Mouse (Mus musculus) heart, embryonic 13.5 days (tissue): ENCODE results near the gene C1qtnf4. TPM values are rescaled to one million over a fixed set of nuclear protein-coding genes. Genes with fewer than 3 reads are reported as not detected.
A peak's percentile ranks its signal among the peaks of the same experiment; 100 is the strongest.

ENCODE experiments used
- ATAC-seq: fragments of 200-750 bp; cut with Nextera tagmentation; 2 replicates; pipeline ENCODE4 v1.8.0; 2017; ENCODE audit warnings: moderate TSS enrichment; ENCODE audit not compliant: insufficient number of reproducible peaks, low FRiP score, low TSS enrichment; ENCODE audit errors: extremely low read depth
- H3K27ac ChIP-seq: fragments of 300-500 bp; sonication (generic); replicated peaks from 2 replicates; pipeline ENCODE4 v1.5.1; 2015; ENCODE audit warnings: moderate library complexity, mild to moderate bottlenecking, inconsistent platforms
- H3K27me3 ChIP-seq: fragments of 300-500 bp; sonication (generic); replicated peaks from 2 replicates; pipeline ENCODE4 v1.6.1; 2015; ENCODE audit warnings: mild to moderate bottlenecking, inconsistent platforms
- H3K36me3 ChIP-seq: fragments of 300-500 bp; sonication (generic); 2 replicates; pipeline ENCODE4 v1.6.1; 2015; ENCODE audit warnings: mild to moderate bottlenecking, inconsistent platforms
- H3K4me1 ChIP-seq: fragments of 300-500 bp; sonication (generic); 2 replicates; pipeline ENCODE4 v1.6.1; 2015; ENCODE audit warnings: inconsistent platforms
- H3K4me2 ChIP-seq: fragments of 300-500 bp; sonication (generic); 2 replicates; pipeline ENCODE4 v1.6.1; 2015; ENCODE audit warnings: inconsistent platforms, mild to moderate bottlenecking, moderate library complexity
- H3K4me3 ChIP-seq: fragments of 300-500 bp; sonication (generic); 2 replicates; pipeline ENCODE4 v1.5.1; 2015; ENCODE audit warnings: moderate library complexity, mild to moderate bottlenecking, inconsistent platforms
- H3K9ac ChIP-seq: fragments of 300-500 bp; sonication (generic); 2 replicates; pipeline ENCODE4 v1.6.1; 2015; ENCODE audit warnings: inconsistent platforms, mild to moderate bottlenecking, moderate library complexity
- H3K9me3 ChIP-seq: fragments of 300-500 bp; sonication (generic); 2 replicates; pipeline ENCODE4 v1.6.1; 2016; ENCODE audit warnings: inconsistent platforms
- WGBS: fragments of 180-500 bp; shearing (Covaris S2); methylation state at CpG from one replicate; pipeline ENCODE4 v1.1.7; 2015; ENCODE audit warnings: mixed read lengths; 5-methylcytosine and 5-hydroxymethylcytosine counted together
- polyA plus RNA-seq: library from polyadenylated mRNA; unstranded; fragments of >200 nt; fragmentation: Nextera tagmentation; extraction: Ambion mirVana; gene quantifications from 2 replicates; pipeline ENCODE4 v1.2.1, GENCODE M21; 2015

C1qtnf4 gene
- polyA plus RNA-seq, 1 experiment from 2014 or later = 9.8 TPM

GRCm38 (mm10) chr2:90861486-90861885 is 24.2 kb upstream of the C1qtnf4 start:
- Histone ChIP-seq H3K4me1 (no peaks in the 10 kb centered on the region), H3K36me3 (peaks cover 97% of the 10 kb centered on the region), H3K4me3 (no peak overlapping the region), H3K4me2 (no peak overlapping the region), H3K9me3 (no peaks in the 10 kb centered on the region), H3K27me3 (no peaks in the 10 kb centered on the region), H3K9ac (no peak overlapping the region), H3K27ac (no peak overlapping the region)
- ATAC-seq = no peak
- WGBS = 93% methylated on average over 2 of the region's 2 CpGs

DNA sequence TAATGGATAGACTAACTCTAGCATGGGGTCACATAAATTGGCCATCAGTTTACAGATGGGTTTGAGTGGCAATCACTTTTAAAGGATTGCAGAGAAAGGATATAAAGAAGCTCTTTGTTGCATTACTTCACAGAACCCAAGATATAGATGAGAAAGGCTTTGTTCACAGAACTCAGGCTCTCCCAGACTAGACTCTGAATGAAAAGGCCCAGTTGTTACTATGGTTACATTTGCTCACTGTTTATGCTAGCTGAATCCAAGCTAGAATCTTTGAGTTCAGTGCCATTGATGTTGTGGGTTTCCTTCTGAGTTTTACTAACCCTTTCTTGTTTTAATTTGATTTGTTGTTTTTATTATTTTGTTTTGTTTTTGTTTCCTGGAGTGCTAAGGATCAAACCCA is 21.5 kb upstream of the C1qtnf4 start:
- Histone ChIP-seq H3K4me3 (no peak overlapping the region), H3K4me1 (peaks cover 10% of the 10 kb centered on the region), H3K9me3 (no peaks in the 10 kb centered on the region), H3K9ac (no peak overlapping the region), H3K27me3 (no peaks in the 10 kb centered on the region), H3K36me3 (peaks cover 91% of the 10 kb centered on the region), H3K27ac (no peak overlapping the region), H3K4me2 (no peak overlapping the region)
- no peak for ATAC-seq

GRCm38 (mm10) chr2:90866524-90866923 is 19.1 kb upstream of the C1qtnf4 start:
- no peak overlapping the region for H3K4me3 ChIP-seq
- WGBS = 25% methylated on average over 3 of the region's 3 CpGs
- peaks cover 34% of the 10 kb centered on the region for H3K4me1 ChIP-seq
- H3K9ac ChIP-seq = no peak overlapping the region
- ATAC-seq = no peak
- no peaks in the 10 kb centered on the region for H3K9me3 ChIP-seq
- no peak overlapping the region for H3K4me2 ChIP-seq
- peaks cover 68% of the 10 kb centered on the region for H3K36me3 ChIP-seq
- H3K27me3 ChIP-seq = no peaks in the 10 kb centered on the region
- H3K27ac ChIP-seq = no peak overlapping the region

DNA sequence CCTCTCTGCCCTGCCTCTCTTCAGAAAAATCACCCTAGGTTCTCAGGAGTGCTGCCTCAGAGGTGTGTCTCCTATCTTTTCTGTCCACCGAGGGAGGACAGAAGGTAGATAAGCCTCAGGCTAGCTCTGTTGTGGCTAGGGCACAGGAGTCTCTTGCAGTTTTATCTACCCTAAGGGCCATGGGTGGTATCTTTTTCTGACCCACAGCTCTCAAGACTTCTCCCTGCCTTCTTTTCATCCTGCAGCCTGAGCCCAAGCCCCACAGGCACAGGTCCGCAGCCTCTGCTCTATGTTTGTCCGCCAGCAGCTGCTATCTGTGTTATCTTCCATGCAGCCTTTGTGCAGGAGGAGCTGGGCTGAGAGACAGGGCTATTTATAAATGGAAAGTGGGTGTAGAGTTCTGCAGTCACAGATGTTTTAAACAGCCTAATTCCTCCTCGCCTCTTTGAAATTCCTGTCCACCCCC is 15.5 kb upstream of the C1qtnf4 start:
- Histone ChIP-seq H3K4me2 (peak overlapping the region; percentile 66), H3K4me3 (peak overlapping the region; percentile 25; the same call in 1 of the 2 replicates), H3K9ac (peak overlapping the region; percentile 75), H3K4me1 (peaks cover 43% of the 10 kb centered on the region), H3K9me3 (no peaks in the 10 kb centered on the region; the same call in 1 of the 2 replicates), H3K27ac (peak overlapping the region; percentile 97), H3K36me3 (peaks cover 31% of the 10 kb centered on the region), H3K27me3 (no peaks in the 10 kb centered on the region)
- peak; percentile 69; the same call in 1 of the 2 replicates for ATAC-seq
- WGBS = under 1% methylated on average over 4 of the region's 4 CpGs

DNA sequence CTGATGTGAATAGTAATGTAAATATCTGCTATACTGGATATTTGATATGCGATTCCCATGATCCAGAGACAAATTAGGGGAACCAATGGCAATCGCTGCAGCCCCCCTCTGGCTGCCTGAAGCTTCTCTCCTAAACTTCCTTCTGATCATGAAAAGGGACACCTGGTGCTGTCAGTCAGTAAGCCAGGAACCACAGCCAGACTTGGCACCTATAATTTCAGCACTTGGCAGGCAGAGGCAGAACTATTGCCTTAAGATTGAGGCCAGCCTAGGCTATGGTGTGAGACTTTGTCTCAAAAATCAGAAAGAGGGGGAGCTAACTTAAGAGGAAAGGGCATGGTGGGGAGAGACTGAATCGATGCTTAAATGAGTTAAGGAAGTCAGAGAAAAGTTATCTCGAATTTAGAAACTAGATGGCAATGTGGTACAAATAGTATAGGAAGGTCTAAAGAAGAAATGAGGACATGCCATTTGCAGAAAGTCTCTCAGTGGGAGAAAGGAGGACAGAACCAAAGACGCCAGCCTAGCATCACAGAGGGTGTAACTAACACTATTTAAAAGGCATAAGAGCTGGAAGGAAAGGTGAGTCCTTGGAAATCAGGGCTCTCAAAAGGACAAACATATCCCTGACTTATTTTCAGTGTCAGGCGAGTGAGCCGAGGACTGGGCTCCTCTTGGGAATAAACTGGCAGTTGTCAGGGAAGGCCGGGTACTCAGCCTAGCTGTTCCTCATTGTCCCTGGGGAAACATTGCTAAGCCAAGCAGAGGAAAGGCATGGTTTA is 14.3 kb upstream of the C1qtnf4 start:
- Histone ChIP-seq H3K9ac (no peak overlapping the region), H3K9me3 (no peaks in the 10 kb centered on the region; the same call in 1 of the 2 replicates), H3K27ac (peak overlapping the region; percentile 97), H3K4me3 (no peak overlapping the region), H3K4me1 (peaks cover 43% of the 10 kb centered on the region), H3K36me3 (peaks cover 20% of the 10 kb centered on the region), H3K4me2 (peak overlapping the region; percentile 66; the same call in 1 of the 2 replicates), H3K27me3 (no peaks in the 10 kb centered on the region)
- ATAC-seq = no peak
- WGBS = 51% methylated on average over 8 of the region's 8 CpGs

GRCm38 (mm10) chr2:90874025-90874424 is 11.6 kb upstream of the C1qtnf4 start:
- H3K4me2 ChIP-seq = no peak overlapping the region
- no peak overlapping the region for H3K27ac ChIP-seq
- ATAC-seq = no peak
- no peak overlapping the region for H3K4me3 ChIP-seq
- peaks cover 43% of the 10 kb centered on the region for H3K4me1 ChIP-seq
- 83% methylated on average over 1 of the region's 1 CpGs for WGBS
- no peaks in the 10 kb centered on the region for H3K36me3 ChIP-seq
- H3K9me3 ChIP-seq = no peaks in the 10 kb centered on the region; the same call in 1 of the 2 replicates
- no peak overlapping the region for H3K9ac ChIP-seq
- H3K27me3 ChIP-seq = no peaks in the 10 kb centered on the region

- Histone ChIP-seq H3K9me3 (no peaks in the 10 kb centered on the region; the same call in 1 of the 2 replicates), H3K9ac (no peak overlapping the region; the same call in 1 of the 2 replicates), H3K27me3 (no peaks in the 10 kb centered on the region), H3K36me3 (no peaks in the 10 kb centered on the region), H3K4me1 (peaks cover 43% of the 10 kb centered on the region), H3K4me3 (no peak overlapping the region), H3K27ac (no peak overlapping the region), H3K4me2 (no peak overlapping the region)
- no peak for ATAC-seq
- 53% methylated on average over 2 of the region's 2 CpGs for WGBS
Observed at GRCm38 (mm10) chr2:90875239-90875638, 10.4 kb upstream of the C1qtnf4 start.

GRCm38 (mm10) chr2:90877584-90878259 is 7.9 kb upstream of the C1qtnf4 start:
- H3K4me1 ChIP-seq = peaks cover 22% of the 10 kb centered on the region
- H3K4me3 ChIP-seq = no peak overlapping the region
- H3K4me2 ChIP-seq = no peak overlapping the region
- no peaks in the 10 kb centered on the region for H3K36me3 ChIP-seq
- no peak for ATAC-seq
- WGBS = 38% methylated on average over 5 of the region's 5 CpGs
- peaks cover 6% of the 10 kb centered on the region; the same call in 1 of the 2 replicates for H3K27me3 ChIP-seq
- H3K9ac ChIP-seq = no peak overlapping the region
- H3K9me3 ChIP-seq = no peaks in the 10 kb centered on the region; the same call in 1 of the 2 replicates
- no peak overlapping the region for H3K27ac ChIP-seq

GRCm38 (mm10) chr2:90879419-90879818 is 6.2 kb upstream of the C1qtnf4 start:
- ATAC-seq = no peak

DNA sequence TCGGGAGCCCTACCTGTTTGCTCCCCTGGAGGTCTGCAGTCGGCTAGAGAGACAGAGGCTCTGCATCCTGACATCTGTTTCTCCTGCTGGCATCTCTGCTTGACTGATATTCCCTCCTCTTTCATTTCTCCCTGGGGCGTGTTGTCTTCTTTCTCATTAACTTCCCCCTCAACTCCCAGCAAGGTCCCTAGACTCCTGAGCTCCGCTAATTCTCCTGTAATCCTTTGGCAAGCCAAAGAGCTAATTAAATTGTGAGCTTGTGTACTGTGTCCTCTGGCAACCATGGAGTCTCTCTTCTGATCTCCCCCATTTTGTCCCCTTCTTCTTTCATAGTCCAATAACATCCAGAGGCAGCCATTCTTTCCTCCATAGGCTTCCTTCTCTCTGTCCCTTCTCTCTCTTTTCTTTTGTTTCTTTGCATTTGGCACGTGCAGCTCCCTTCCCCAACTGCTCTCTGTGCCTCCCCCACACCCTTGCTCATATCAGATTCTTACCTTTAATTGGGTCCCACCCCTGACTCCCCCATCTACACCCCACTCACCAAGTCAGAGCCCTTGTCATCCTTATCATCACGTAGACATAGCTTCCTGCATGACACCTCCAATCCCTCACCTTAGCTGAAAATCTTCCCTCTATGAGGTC is 5.4 kb upstream of the C1qtnf4 start:
- Histone ChIP-seq H3K9ac (no peak overlapping the region), H3K27ac (no peak overlapping the region), H3K4me3 (no peak overlapping the region), H3K4me2 (no peak overlapping the region), H3K36me3 (no peaks in the 10 kb centered on the region), H3K4me1 (peaks cover 29% of the 10 kb centered on the region), H3K9me3 (0 out of 2 replicates have a peak, but pooled peaks cover 5% of the 10 kb centered on the region), H3K27me3 (peaks cover 20% of the 10 kb centered on the region)
- no peak for ATAC-seq
- WGBS = 41% methylated on average over 6 of the region's 6 CpGs

More at GRCm38 (mm10) chr2:90879419-90879818, 6.2 kb upstream of the C1qtnf4 start:
- H3K4me3 ChIP-seq = no peak overlapping the region
- H3K36me3 ChIP-seq = no peaks in the 10 kb centered on the region
- H3K27ac ChIP-seq = no peak overlapping the region
- H3K9ac ChIP-seq = peak overlapping the region; percentile 44; the same call in 1 of the 2 replicates
- H3K4me2 ChIP-seq = 0 out of 2 replicates have a peak overlapping the region, but pooled peaks have one; percentile 35
- peaks cover 12% of the 10 kb centered on the region; the same call in 1 of the 2 replicates for H3K27me3 ChIP-seq
- 0 out of 2 replicates have a peak, but pooled peaks cover 5% of the 10 kb centered on the region for H3K9me3 ChIP-seq
- H3K4me1 ChIP-seq = peaks cover 22% of the 10 kb centered on the region

GRCm38 (mm10) chr2:90881824-90882223 is 3.8 kb upstream of the C1qtnf4 start:
- ATAC-seq = no peak
- Histone ChIP-seq H3K27ac (no peak overlapping the region), H3K9me3 (0 out of 2 replicates have a peak, but pooled peaks cover 5% of the 10 kb centered on the region), H3K4me1 (peaks cover 44% of the 10 kb centered on the region), H3K27me3 (peaks cover 36% of the 10 kb centered on the region), H3K36me3 (no peaks in the 10 kb centered on the region), H3K9ac (no peak overlapping the region), H3K4me2 (no peak overlapping the region), H3K4me3 (no peak overlapping the region)
- WGBS = 76% methylated on average over 2 of the region's 2 CpGs
